Mouse (Mus musculus): ENCODE results near the gene T2.

DNA sequence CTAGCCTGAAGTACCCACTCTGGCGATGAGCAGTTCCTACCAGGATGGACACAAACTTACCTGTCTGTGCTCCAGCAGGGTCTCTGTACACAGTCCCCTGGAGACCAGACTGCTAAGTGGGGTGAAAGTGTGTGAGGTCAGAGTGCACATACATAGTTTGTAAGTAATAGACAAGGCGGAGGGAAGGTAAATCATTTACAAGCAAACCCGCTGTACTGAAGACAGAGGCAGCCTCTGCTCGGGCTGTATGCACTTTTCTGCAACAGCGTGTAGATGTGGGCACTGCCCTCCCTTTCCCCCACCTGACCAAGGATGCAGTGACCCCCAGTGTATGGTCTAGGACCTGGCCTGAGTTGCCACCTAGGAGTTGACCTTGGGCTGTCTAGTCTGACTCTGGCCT is 57.9 kb downstream of the T2 start:
- TF ChIP-seq GATA1 (IDR thresholded peaks at IDR 0.05; ENCODE audit: low read length) (no peak), TAL1 (IDR thresholded peaks at IDR 0.05; ENCODE audit: low read length) (no peak)
